Mouse (Mus musculus): ENCODE data around the gene Usp2.

DNA sequence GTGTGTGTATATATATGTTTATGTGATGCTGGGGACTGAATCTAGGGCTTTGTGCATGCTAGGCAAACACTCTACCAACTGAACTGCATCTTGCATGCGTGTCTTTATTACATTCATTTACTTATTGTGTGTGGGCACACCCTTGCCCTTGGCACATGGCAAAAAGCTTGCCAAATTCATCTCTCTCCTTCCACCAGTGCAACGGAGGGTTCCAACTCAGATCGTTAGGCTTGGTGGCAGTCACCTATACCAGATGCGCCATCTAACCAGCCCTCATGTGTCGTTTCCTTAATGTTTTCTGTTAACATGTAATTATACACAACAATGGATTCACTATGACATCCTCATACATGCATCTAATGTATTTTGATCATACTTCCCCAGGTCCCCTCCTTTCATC is 15.4 kb downstream of the Usp2 start:
- TF ChIP-seq CTCF (IDR thresholded peaks at IDR 0.05; ENCODE audit: low read depth, low read length) (no peak), GATA2 (IDR thresholded peaks at IDR 0.05; ENCODE audit: borderline replicate concordance, low read depth, low read length) (no peak), TAL1 (conservative IDR thresholded peaks at IDR 0.05; ENCODE audit: low read depth, low read length) (no peak), POLR2AphosphoS5 (IDR thresholded peaks at IDR 0.05; ENCODE audit: insufficient replicate concordance, low read depth, low read length) (no peak)
